Mouse (Mus musculus): ENCODE results near the gene Efna4. TPM values are rescaled to one million over a fixed set of nuclear protein-coding genes. Genes with fewer than 3 reads are reported as not detected.

Gene Efna4
- polyA plus RNA-seq, 1 experiment = 1.3 TPM

- H3K27ac ChIP-seq (replicated peaks; ENCODE audit: low read depth, low read length) = peak overlapping the region; percentile 97
- peaks cover 7% of the 10 kb centered on the region; the same call in 1 of the 2 replicates for H3K4me1 ChIP-seq (ENCODE audit: control insufficient read depth, insufficient read depth, insufficient read length, low read length)
- peak overlapping the region; percentile 81 for H3K4me3 ChIP-seq (ENCODE audit: insufficient read depth, low read depth, low read length)
Measured at GRCm38 (mm10) chr3:89348911-89349868, 11.4 kb upstream of the Efna4 start.

GRCm38 (mm10) chr3:89347916-89348315 is 10.1 kb upstream of the Efna4 start:
- H3K4me3 ChIP-seq (ENCODE audit: insufficient read depth, low read depth, low read length) = peak overlapping the region; percentile 81
- H3K27ac ChIP-seq (replicated peaks; ENCODE audit: low read depth, low read length) = peak overlapping the region; percentile 97
- peaks cover 7% of the 10 kb centered on the region; the same call in 1 of the 2 replicates for H3K4me1 ChIP-seq (ENCODE audit: control insufficient read depth, insufficient read depth, insufficient read length, low read length)

- Histone ChIP-seq H3K4me1 (ENCODE audit: control insufficient read depth, insufficient read depth, insufficient read length, low read length) (peaks cover 7% of the 10 kb centered on the region; the same call in 1 of the 2 replicates), H3K4me3 (ENCODE audit: insufficient read depth, low read depth, low read length) (peak overlapping the region; percentile 25; the same call in 1 of the 2 replicates), H3K27ac (replicated peaks; ENCODE audit: low read depth, low read length) (peak overlapping the region; percentile 97)
Measured at GRCm38 (mm10) chr3:89346815-89347540, 9.2 kb upstream of the Efna4 start.

DNA sequence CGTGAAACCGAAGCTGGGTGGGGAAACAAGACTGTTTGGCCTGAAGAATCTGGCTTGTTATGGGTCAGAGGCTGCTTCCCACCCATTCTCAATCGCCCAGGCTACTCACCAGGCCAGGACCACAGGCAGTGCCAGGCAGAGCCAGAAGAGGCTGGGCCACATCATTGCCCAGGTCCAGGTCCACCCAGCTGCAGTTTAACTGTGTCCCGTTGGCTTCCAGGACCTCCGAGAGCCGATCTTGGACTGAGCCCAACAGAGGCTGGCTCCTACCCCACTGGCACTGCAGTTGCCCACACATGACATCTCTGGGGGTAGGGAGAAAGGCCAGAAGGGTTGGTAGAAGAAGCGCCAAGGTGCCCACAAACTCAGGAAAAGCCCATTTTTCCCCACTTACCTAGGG is 5.5 kb upstream of the Efna4 start:
- H3K4me1 ChIP-seq (ENCODE audit: control insufficient read depth, insufficient read depth, insufficient read length, low read length) = peaks cover 7% of the 10 kb centered on the region; the same call in 1 of the 2 replicates
- H3K4me3 ChIP-seq (ENCODE audit: insufficient read depth, low read depth, low read length) = no peak overlapping the region

DNA sequence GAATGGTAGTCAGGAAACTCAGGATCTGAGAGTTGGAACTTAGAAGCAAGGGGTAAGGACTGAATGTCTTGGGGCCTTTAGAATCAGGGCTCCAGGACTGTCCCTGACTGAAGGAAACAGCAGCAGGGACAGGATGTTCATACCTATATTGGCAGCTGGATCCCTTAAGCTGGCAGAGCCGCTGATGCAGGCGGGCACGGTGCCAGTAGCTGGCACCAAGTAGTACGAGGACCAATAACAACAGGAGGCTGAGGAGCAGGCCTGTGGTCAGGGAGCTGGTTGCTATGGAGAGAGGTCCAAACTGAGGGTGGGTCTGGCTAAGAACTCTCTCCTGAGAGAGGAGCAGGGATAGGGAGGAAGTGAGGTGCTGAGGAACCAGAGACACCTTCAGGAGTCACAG is 4.0 kb upstream of the Efna4 start:
- H3K4me1 ChIP-seq (ENCODE audit: control insufficient read depth, insufficient read depth, insufficient read length, low read length) = peaks cover 2% of the 10 kb centered on the region; the same call in 1 of the 2 replicates
- H3K27ac ChIP-seq (replicated peaks; ENCODE audit: low read depth, low read length) = no peak overlapping the region
- no peak overlapping the region for H3K4me3 ChIP-seq (ENCODE audit: insufficient read depth, low read depth, low read length)

More for the DNA sequence above, 5.5 kb upstream of the Efna4 start:
- no peak overlapping the region for H3K27ac ChIP-seq (replicated peaks; ENCODE audit: low read depth, low read length)

- Histone ChIP-seq H3K27ac (replicated peaks; ENCODE audit: low read depth, low read length) (no peak overlapping the region), H3K4me1 (ENCODE audit: control insufficient read depth, insufficient read depth, insufficient read length, low read length) (no peaks in the 10 kb centered on the region), H3K4me3 (ENCODE audit: insufficient read depth, low read depth, low read length) (no peak overlapping the region)
Measured at GRCm38 (mm10) chr3:89340465-89340864, 2.6 kb upstream of the Efna4 start.

- no peak overlapping the region for H3K4me3 ChIP-seq (ENCODE audit: insufficient read depth, low read depth, low read length)
- no peak overlapping the region for H3K27ac ChIP-seq (replicated peaks; ENCODE audit: low read depth, low read length)
- no peaks in the 10 kb centered on the region for H3K4me1 ChIP-seq (ENCODE audit: control insufficient read depth, insufficient read depth, insufficient read length, low read length)
Measured at GRCm38 (mm10) chr3:89339416-89339815, 1.6 kb upstream of the Efna4 start.

GRCm38 (mm10) chr3:89337062-89337720 is 637 bp downstream of the Efna4 start:
- H3K27ac ChIP-seq (replicated peaks; ENCODE audit: low read depth, low read length) = no peak overlapping the region
- H3K4me3 ChIP-seq (ENCODE audit: insufficient read depth, low read depth, low read length) = peak overlapping the region; percentile 64
- no peaks in the 10 kb centered on the region for H3K4me1 ChIP-seq (ENCODE audit: control insufficient read depth, insufficient read depth, insufficient read length, low read length)

- Histone ChIP-seq H3K4me1 (ENCODE audit: control insufficient read depth, insufficient read depth, insufficient read length, low read length) (no peaks in the 10 kb centered on the region), H3K27ac (replicated peaks; ENCODE audit: low read depth, low read length) (no peak overlapping the region), H3K4me3 (ENCODE audit: insufficient read depth, low read depth, low read length) (peak overlapping the region; percentile 64; the same call in 1 of the 2 replicates)
Measured at GRCm38 (mm10) chr3:89336529-89336928, 1.3 kb downstream of the Efna4 start.

GRCm38 (mm10) chr3:89333053-89333452 is 4.8 kb downstream of the Efna4 start:
- no peak overlapping the region for H3K4me3 ChIP-seq (ENCODE audit: insufficient read depth, low read depth, low read length)
- H3K4me1 ChIP-seq (ENCODE audit: control insufficient read depth, insufficient read depth, insufficient read length, low read length) = no peaks in the 10 kb centered on the region
- H3K27ac ChIP-seq (replicated peaks; ENCODE audit: low read depth, low read length) = no peak overlapping the region

GRCm38 (mm10) chr3:89332476-89332875 is 5.4 kb downstream of the Efna4 start:
- Histone ChIP-seq H3K4me1 (ENCODE audit: control insufficient read depth, insufficient read depth, insufficient read length, low read length) (no peaks in the 10 kb centered on the region), H3K27ac (replicated peaks; ENCODE audit: low read depth, low read length) (no peak overlapping the region), H3K4me3 (ENCODE audit: insufficient read depth, low read depth, low read length) (no peak overlapping the region)

- no peak overlapping the region for H3K4me3 ChIP-seq (ENCODE audit: insufficient read depth, low read depth, low read length)
Measured at GRCm38 (mm10) chr3:89332013-89332412, 5.8 kb downstream of the Efna4 start.

GRCm38 (mm10) chr3:89331561-89331960 is 6.3 kb downstream of the Efna4 start:
- Histone ChIP-seq H3K27ac (replicated peaks; ENCODE audit: low read depth, low read length) (no peak overlapping the region), H3K4me1 (ENCODE audit: control insufficient read depth, insufficient read depth, insufficient read length, low read length) (no peaks in the 10 kb centered on the region), H3K4me3 (ENCODE audit: insufficient read depth, low read depth, low read length) (no peak overlapping the region)

More at GRCm38 (mm10) chr3:89332013-89332412, 5.8 kb downstream of the Efna4 start:
- Histone ChIP-seq H3K27ac (replicated peaks; ENCODE audit: low read depth, low read length) (no peak overlapping the region), H3K4me1 (ENCODE audit: control insufficient read depth, insufficient read depth, insufficient read length, low read length) (no peaks in the 10 kb centered on the region)

DNA sequence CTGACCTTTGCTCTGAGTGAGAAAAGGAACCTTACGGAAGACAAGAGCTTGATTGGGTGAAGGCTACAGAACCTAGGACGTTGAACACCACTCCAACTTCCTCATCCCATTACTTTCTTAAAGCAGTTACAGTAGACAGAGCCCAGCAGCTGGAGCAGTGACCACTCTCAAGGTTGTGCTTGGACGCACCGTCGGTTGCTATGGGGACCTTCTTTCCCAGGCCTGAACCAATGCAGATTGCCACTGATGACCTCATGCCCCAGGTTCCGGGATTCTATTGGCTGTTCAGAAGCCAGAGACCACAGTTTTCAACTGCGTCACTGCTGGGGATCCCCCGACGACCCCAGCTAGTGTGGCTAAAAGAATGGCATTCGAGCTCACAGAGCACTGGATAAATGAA is 6.9 kb downstream of the Efna4 start:
- H3K4me1 ChIP-seq (ENCODE audit: control insufficient read depth, insufficient read depth, insufficient read length, low read length) = no peaks in the 10 kb centered on the region
- no peak overlapping the region for H3K4me3 ChIP-seq (ENCODE audit: insufficient read depth, low read depth, low read length)

DNA sequence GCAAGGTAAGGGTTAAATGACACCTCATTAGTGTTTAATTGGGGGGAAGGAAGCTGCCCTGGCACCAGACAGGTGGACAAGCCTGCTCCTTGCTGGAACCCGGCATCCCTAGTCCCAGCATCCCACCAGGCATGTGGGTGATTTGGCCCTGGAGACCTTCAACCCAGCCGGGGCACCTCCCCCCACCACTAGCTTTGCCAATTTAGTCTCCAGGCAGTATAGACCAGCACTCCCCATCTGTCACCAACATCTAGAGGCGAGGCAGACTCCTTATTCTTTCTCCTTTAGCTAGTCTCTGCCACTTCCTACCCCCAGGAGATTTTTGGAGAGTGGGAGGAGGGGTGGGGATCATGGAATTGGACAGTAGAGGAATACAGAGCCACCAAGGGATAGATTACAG is 7.5 kb downstream of the Efna4 start:
- no peak overlapping the region for H3K4me3 ChIP-seq (ENCODE audit: insufficient read depth, low read depth, low read length)
- no peak overlapping the region for H3K27ac ChIP-seq (replicated peaks; ENCODE audit: low read depth, low read length)
- no peaks in the 10 kb centered on the region for H3K4me1 ChIP-seq (ENCODE audit: control insufficient read depth, insufficient read depth, insufficient read length, low read length)

More for the DNA sequence above, 6.9 kb downstream of the Efna4 start:
- no peak overlapping the region for H3K27ac ChIP-seq (replicated peaks; ENCODE audit: low read depth, low read length)
